Mouse (Mus musculus) heart, adult 18-20 months (tissue): Measurements from ENCODE around the gene Tsr1. TPM values are rescaled to one million over a fixed set of nuclear protein-coding genes. Genes with fewer than 3 reads are reported as not detected.

Source experiments
- DNase-seq, 2 experiments: peaks; one replicate each; pipeline ENCODE4 v3.0.0; 2021 to 2022; ENCODE audit warnings: mixed read lengths in 1 of 2
- total RNA-seq, 2 experiments: library from RNA; stranded (reverse); gene quantifications; 2 replicates each; pipeline ENCODE4 v1.2.3; 2021

The Tsr1 gene
- total RNA-seq, 2 experiments from 2014 or later = 18.4 to 20.4 TPM

- peak; percentile 72 to 76 for DNase-seq
Observed at GRCm38 (mm10) chr11:74896901-74897677, 782 bp upstream of the Tsr1 start, which contains the start of gene Sgsm2. TSS of gene Sgsm2 (minus strand) at chr11:74897060.

GRCm38 (mm10) chr11:74898517-74898827, 601 bp downstream of the Tsr1 start:
- no peak for DNase-seq

- DNase-seq = no peak
Observed at GRCm38 (mm10) chr11:74901555-74901954, 3.7 kb downstream of the Tsr1 start.

- no peak for DNase-seq
Observed at GRCm38 (mm10) chr11:74902416-74902815, 4.5 kb downstream of the Tsr1 start.

GRCm38 (mm10) chr11:74907850-74908249, 10.0 kb downstream of the Tsr1 start:
- no peak for DNase-seq

GRCm38 (mm10) chr11:74908618-74909399, 10.9 kb downstream of the Tsr1 start:
- DNase-seq = no peak

- DNase-seq = no peak
Observed at GRCm38 (mm10) chr11:74909978-74910377, 12.1 kb downstream of the Tsr1 start.

GRCm38 (mm10) chr11:74912492-74912891, 14.6 kb downstream of the Tsr1 start:
- no peak for DNase-seq

GRCm38 (mm10) chr11:74919249-74919648, 21.4 kb downstream of the Tsr1 start:
- no peak for DNase-seq

- DNase-seq = peak; percentile 14 to 36
Observed at GRCm38 (mm10) chr11:74924149-74924548, 26.3 kb downstream of the Tsr1 start.

GRCm38 (mm10) chr11:74925577-74926387, 27.9 kb downstream of the Tsr1 start, which contains the start of the genes Smg6 and Srr:
TSS of gene Smg6 (plus strand) at chr11:74925823.
TSS of gene Srr (minus strand) at chr11:74925948.
- DNase-seq = peak; percentile 95

- peak; percentile 71 to 76 for DNase-seq
Observed at GRCm38 (mm10) chr11:74926388-74927005, 28.6 kb downstream of the Tsr1 start.

- DNase-seq = no peak
Observed at GRCm38 (mm10) chr11:74927236-74927725, 29.4 kb downstream of the Tsr1 start.

GRCm38 (mm10) chr11:74929111-74929510, 31.2 kb downstream of the Tsr1 start:
- no peak for DNase-seq

- no peak for DNase-seq
Observed at GRCm38 (mm10) chr11:74930391-74930790, 32.5 kb downstream of the Tsr1 start.

GRCm38 (mm10) chr11:74946348-74946747, 48.5 kb downstream of the Tsr1 start:
- peak; percentile 22 to 57 for DNase-seq

- no peak for DNase-seq
Observed at GRCm38 (mm10) chr11:74954901-74955300, 57.0 kb downstream of the Tsr1 start.

- no peak for DNase-seq
Observed at GRCm38 (mm10) chr11:74956006-74956405, 58.1 kb downstream of the Tsr1 start.

- no peak for DNase-seq
Observed at GRCm38 (mm10) chr11:74957600-74957999, 59.7 kb downstream of the Tsr1 start.
